Mouse (Mus musculus) forebrain, embryonic 15.5 days (tissue): ENCODE measurements around the gene Lingo1. TPM values are rescaled to one million over a fixed set of nuclear protein-coding genes. Genes with fewer than 3 reads are reported as not detected.

ENCODE experiments used
- ATAC-seq: fragments of 200-750 bp; cut with Nextera tagmentation; replicated peaks from 2 replicates; pipeline ENCODE4 v1.8.0; 2017; ENCODE audit warnings: mild to moderate bottlenecking, moderate TSS enrichment, moderate library complexity
- H3K27ac ChIP-seq: fragments of 300-500 bp; sonication (generic); replicated peaks from 2 replicates; pipeline ENCODE4 v1.5.1; 2015; ENCODE audit warnings: mild to moderate bottlenecking, inconsistent platforms
- H3K27me3 ChIP-seq: fragments of 300-500 bp; sonication (generic); 2 replicates; pipeline ENCODE4 v1.6.1; 2015; ENCODE audit warnings: inconsistent platforms
- H3K36me3 ChIP-seq: fragments of 300-500 bp; sonication (generic); 2 replicates; pipeline ENCODE4 v1.6.1; 2015; ENCODE audit warnings: mild to moderate bottlenecking, inconsistent platforms
- H3K4me1 ChIP-seq: fragments of 300-500 bp; sonication (generic); 2 replicates; pipeline ENCODE4 v1.6.1; 2015; ENCODE audit warnings: inconsistent platforms
- H3K4me2 ChIP-seq: fragments of 300-500 bp; sonication (generic); replicated peaks from 2 replicates; pipeline ENCODE4 v1.6.1; 2015; ENCODE audit warnings: mild to moderate bottlenecking, inconsistent platforms
- H3K4me3 ChIP-seq: fragments of 300-500 bp; sonication (generic); 2 replicates; pipeline ENCODE4 v1.5.1; 2015; ENCODE audit warnings: mild to moderate bottlenecking, inconsistent platforms
- H3K9ac ChIP-seq: fragments of 300-500 bp; sonication (generic); replicated peaks from 2 replicates; pipeline ENCODE4 v1.6.1; 2015; ENCODE audit warnings: mild to moderate bottlenecking, inconsistent platforms
- H3K9me3 ChIP-seq: fragments of 300-500 bp; sonication (generic); 2 replicates; pipeline ENCODE4 v1.6.1; 2016; ENCODE audit warnings: inconsistent platforms
- WGBS: fragments of 180-500 bp; shearing (Covaris S2); methylation state at CpG from one replicate; pipeline ENCODE4 v1.1.7; 2015; ENCODE audit warnings: mixed read lengths; 5-methylcytosine and 5-hydroxymethylcytosine counted together
- polyA plus RNA-seq: library from polyadenylated mRNA; unstranded; fragments of >200 nt; fragmentation: Nextera tagmentation; extraction: Ambion mirVana; gene quantifications from 2 replicates; pipeline ENCODE4 v1.2.1, GENCODE M21; 2015

Gene Lingo1
- polyA plus RNA-seq, 1 experiment from 2014 or later = 38.4 TPM

- Histone ChIP-seq H3K36me3 (no peaks in the 10 kb centered on the region), H3K4me1 (peaks cover 52% of the 10 kb centered on the region), H3K27ac (peak overlapping the region; percentile 62), H3K9ac (no peak overlapping the region), H3K9me3 (no peaks in the 10 kb centered on the region), H3K4me3 (no peak overlapping the region), H3K27me3 (no peaks in the 10 kb centered on the region; the same call in 1 of the 2 replicates), H3K4me2 (no peak overlapping the region)
- peak; percentile 69 for ATAC-seq
Observed at GRCm38 (mm10) chr9:56605443-56605806, 190.8 kb downstream of the Lingo1 start.

- no peak overlapping the region for H3K9ac ChIP-seq
- H3K27me3 ChIP-seq = no peaks in the 10 kb centered on the region; the same call in 1 of the 2 replicates
- H3K36me3 ChIP-seq = no peaks in the 10 kb centered on the region
- H3K27ac ChIP-seq = peak overlapping the region; percentile 62
- H3K4me2 ChIP-seq = no peak overlapping the region; the same call in 1 of the 2 replicates
- no peaks in the 10 kb centered on the region for H3K9me3 ChIP-seq
- no peak overlapping the region for H3K4me3 ChIP-seq
- peak; percentile 84 for ATAC-seq
- 21% methylated on average over 12 of the region's 12 CpGs for WGBS
- H3K4me1 ChIP-seq = peaks cover 53% of the 10 kb centered on the region
Observed at GRCm38 (mm10) chr9:56604797-56605442, 191.3 kb downstream of the Lingo1 start.

DNA sequence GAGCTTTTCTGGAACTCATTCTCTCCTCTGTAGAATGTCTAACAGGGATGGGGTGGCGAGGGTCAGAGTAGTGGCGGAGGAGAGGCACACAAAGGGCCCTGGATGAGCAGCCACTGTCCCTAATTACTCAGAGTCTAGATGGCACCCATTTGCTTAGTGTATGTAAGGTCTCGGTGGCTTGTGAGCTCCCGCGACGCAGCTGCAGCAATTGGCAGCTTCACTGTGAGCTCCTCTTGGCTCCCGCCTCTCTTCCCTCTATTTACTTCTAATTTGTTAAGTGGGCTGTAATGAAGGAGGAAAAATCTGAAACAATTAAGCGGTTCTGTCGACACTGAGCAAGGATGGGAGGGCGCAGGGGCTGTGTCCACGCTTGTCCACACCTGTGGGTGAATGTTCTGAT lies 195.6 kb downstream of the Lingo1 start:
- Histone ChIP-seq H3K27ac (peak overlapping the region; percentile 66), H3K9ac (no peak overlapping the region), H3K4me3 (no peak overlapping the region), H3K27me3 (no peaks in the 10 kb centered on the region), H3K9me3 (no peaks in the 10 kb centered on the region), H3K36me3 (no peaks in the 10 kb centered on the region), H3K4me2 (no peak overlapping the region; the same call in 1 of the 2 replicates), H3K4me1 (peaks cover 24% of the 10 kb centered on the region)
- peak; percentile 71 for ATAC-seq
- 14% methylated on average over 11 of the region's 11 CpGs for WGBS

- Histone ChIP-seq H3K27ac (no peak overlapping the region), H3K4me1 (no peaks in the 10 kb centered on the region), H3K36me3 (no peaks in the 10 kb centered on the region), H3K9me3 (no peaks in the 10 kb centered on the region), H3K4me3 (no peak overlapping the region), H3K9ac (no peak overlapping the region), H3K27me3 (no peaks in the 10 kb centered on the region), H3K4me2 (no peak overlapping the region)
- WGBS = 91% methylated on average over 7 of the region's 7 CpGs
- ATAC-seq = no peak
Observed at GRCm38 (mm10) chr9:56592639-56593038, 203.6 kb downstream of the Lingo1 start.

DNA sequence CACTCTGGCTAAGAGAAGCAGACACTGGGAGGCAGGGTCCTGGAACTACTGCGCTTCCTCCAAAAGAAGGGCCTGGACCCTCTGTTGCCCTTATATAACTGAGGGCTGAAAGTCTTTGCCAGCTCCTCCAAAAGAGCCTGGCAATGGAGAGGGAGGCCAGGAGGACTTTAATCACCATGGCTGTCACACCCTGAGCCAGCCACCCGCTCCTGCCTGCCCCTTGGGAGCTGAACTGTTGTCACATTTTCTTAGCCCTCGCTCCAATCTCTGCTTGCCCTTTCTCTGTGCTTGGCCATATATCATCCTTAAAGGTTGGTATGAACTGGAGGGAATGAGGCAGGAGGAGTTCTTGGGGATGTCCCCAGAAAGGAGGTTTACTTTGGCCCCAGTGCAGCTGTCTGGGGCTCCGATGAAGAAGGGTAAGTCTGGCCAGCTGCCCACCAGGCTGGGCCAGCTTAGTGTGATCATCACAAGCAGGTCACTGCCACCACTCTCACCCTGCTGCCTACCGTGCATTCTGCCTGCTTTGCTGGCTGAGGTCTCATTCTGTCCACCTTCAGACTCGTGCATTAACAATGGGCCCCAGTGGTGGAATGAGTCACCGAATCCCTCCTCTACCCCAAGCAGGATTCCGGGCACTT lies 204.9 kb downstream of the Lingo1 start:
- Histone ChIP-seq H3K9me3 (no peaks in the 10 kb centered on the region), H3K9ac (no peak overlapping the region), H3K27me3 (no peaks in the 10 kb centered on the region), H3K4me3 (no peak overlapping the region), H3K4me2 (no peak overlapping the region), H3K27ac (no peak overlapping the region), H3K36me3 (no peaks in the 10 kb centered on the region), H3K4me1 (no peaks in the 10 kb centered on the region)
- no peak for ATAC-seq
- WGBS = 87% methylated on average over 8 of the region's 8 CpGs

DNA sequence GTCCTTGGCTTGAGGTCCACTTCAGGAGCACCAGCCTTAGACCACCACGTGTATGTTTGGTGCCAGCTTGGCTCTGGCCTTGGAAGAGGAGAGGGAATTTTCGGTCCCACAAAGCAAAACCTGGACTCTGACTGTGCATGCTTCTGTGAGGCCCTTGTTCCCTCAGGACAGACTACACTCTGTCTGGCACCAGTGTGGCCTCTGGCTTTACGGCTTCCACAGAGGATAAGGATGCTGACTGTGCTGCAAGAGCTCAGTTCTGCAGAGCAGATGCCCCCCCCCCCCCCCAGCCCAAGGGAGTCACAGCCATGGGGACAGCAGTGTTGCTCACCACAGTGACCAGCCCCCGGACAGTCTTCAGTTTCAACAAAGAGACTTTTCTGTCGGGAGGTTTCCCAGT lies 206.5 kb downstream of the Lingo1 start:
- Histone ChIP-seq H3K27me3 (no peaks in the 10 kb centered on the region), H3K36me3 (no peaks in the 10 kb centered on the region), H3K9ac (no peak overlapping the region), H3K9me3 (no peaks in the 10 kb centered on the region), H3K4me3 (no peak overlapping the region), H3K4me2 (no peak overlapping the region), H3K27ac (no peak overlapping the region), H3K4me1 (no peaks in the 10 kb centered on the region)
- ATAC-seq = no peak
- 53% methylated on average over 5 of the region's 5 CpGs for WGBS

DNA sequence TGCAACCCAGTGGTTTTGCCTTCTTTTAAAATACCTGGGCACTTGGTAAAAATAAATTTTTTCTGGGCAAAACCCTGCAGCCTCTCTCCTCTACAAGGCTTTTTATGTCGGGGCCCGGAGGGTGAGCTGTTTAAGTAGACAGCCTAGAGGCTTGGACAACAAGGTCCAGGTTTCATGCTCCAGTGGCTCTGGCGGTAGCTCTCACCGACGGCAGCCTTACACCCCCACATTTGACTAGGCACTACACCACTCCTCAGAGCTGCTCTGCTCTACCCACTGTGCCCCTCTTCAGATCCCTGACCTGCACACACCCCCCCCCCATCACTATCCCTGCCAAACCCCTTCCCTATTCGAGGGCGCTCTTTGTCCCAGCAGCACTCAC lies 212.2 kb downstream of the Lingo1 start:
- Histone ChIP-seq H3K4me3 (no peak overlapping the region), H3K4me1 (peaks cover 31% of the 10 kb centered on the region), H3K4me2 (no peak overlapping the region), H3K9ac (no peak overlapping the region), H3K36me3 (no peaks in the 10 kb centered on the region), H3K9me3 (no peaks in the 10 kb centered on the region), H3K27me3 (no peaks in the 10 kb centered on the region), H3K27ac (peak overlapping the region; percentile 28; the same call in 1 of the 2 replicates)
- ATAC-seq = no peak
- 35% methylated on average over 7 of the region's 7 CpGs for WGBS

DNA sequence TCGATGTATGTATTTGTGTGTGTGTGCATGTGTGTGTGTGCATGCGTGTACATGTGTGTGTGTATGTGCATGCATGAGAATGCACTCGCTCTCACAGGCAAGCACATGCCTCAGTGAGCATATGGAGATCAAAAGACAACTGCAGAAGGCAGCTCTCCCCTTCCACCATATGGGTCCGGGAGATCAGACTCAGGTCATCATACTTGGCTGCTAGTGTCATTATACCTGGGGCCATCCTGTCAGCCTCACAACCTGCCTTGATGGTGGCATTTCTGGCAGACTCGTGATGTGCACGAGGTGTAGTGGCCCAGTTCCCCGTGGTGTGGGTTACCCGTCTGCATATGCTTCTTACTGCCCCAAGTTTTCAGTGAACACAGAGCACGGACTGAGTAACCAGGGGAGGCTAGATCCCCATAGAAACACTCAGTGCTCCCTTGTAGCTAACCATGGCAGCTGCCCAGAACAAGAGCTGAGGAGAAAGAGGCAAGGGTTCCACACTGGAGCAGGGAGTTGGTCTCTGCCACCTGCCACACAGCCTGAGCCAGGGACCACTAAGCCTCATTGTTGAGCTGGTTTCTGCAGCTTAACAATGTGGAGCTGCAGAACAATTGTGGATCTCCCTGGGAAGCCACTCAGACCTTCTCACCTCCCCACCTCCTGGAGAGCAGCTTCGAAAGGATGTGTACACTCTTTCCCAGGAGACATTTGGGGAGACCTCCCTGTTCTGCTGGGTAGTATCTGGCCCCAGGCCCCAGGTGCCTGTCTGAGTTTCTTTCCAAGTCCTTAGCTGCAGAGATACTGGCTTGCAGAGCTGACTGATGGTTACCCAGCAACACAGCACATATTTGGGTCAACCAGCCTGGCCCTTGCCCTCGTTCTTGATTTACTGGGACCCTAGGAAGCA lies 212.9 kb downstream of the Lingo1 start:
- 47% methylated on average over 11 of the region's 11 CpGs for WGBS
- peak; percentile 35 for ATAC-seq
- no peak overlapping the region for H3K4me3 ChIP-seq
- no peak overlapping the region for H3K9ac ChIP-seq
- H3K27ac ChIP-seq = peak overlapping the region; percentile 28; the same call in 1 of the 2 replicates
- no peaks in the 10 kb centered on the region for H3K27me3 ChIP-seq
- H3K4me1 ChIP-seq = peaks cover 31% of the 10 kb centered on the region
- no peaks in the 10 kb centered on the region for H3K36me3 ChIP-seq
- no peaks in the 10 kb centered on the region for H3K9me3 ChIP-seq
- H3K4me2 ChIP-seq = no peak overlapping the region

DNA sequence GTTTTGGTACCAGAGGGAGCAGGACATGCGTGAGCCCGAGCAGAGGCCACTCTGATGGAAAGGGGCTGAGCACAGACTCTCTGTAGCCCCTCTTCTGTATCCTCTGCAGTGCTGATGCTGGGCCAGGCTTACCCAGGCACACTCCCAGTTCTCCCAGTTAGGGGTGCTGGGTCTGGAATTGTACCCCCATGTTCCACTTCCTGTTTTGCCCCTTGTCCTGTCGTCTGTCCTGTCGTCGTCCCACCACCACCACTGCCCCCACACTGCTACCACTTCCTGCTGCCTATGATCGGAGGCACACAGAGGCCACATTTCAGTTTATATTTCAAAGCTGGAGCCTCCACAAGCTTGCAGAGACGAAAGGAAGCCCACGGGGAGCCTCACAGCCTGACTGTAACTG lies 213.6 kb downstream of the Lingo1 start:
- Histone ChIP-seq H3K36me3 (no peaks in the 10 kb centered on the region), H3K9ac (no peak overlapping the region), H3K4me1 (peaks cover 31% of the 10 kb centered on the region), H3K27ac (no peak overlapping the region), H3K27me3 (no peaks in the 10 kb centered on the region), H3K4me3 (no peak overlapping the region), H3K9me3 (no peaks in the 10 kb centered on the region), H3K4me2 (no peak overlapping the region)
- 74% methylated on average over 8 of the region's 8 CpGs for WGBS
- ATAC-seq = no peak

DNA sequence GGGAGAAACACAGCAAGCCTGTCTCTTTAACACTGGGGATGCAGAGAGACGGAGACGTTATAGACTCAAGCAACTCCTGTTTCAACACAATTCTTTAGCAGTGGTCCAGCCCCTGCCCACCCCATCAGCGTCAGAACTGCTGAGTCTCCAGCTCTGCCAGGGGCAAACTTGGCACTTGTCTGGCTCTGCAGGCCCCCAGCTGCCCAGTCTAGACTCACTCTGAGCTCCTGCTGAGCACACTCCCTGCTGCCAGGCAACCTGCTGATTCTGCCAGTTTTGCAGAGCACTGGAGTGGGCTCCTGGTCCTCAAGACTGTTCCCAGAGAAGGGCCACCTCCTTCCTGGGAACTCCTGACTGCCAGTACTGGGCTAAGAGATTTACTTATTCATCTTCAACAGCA lies 214.6 kb downstream of the Lingo1 start:
- Histone ChIP-seq H3K27ac (no peak overlapping the region), H3K27me3 (no peaks in the 10 kb centered on the region), H3K4me2 (no peak overlapping the region), H3K36me3 (no peaks in the 10 kb centered on the region), H3K9ac (no peak overlapping the region), H3K4me3 (no peak overlapping the region), H3K4me1 (peaks cover 31% of the 10 kb centered on the region), H3K9me3 (no peaks in the 10 kb centered on the region)
- ATAC-seq = peak; percentile 36
- WGBS = 36% methylated on average over 3 of the region's 3 CpGs

GRCm38 (mm10) chr9:56581016-56581415 lies 215.3 kb downstream of the Lingo1 start:
- no peaks in the 10 kb centered on the region for H3K27me3 ChIP-seq
- no peak overlapping the region for H3K27ac ChIP-seq
- H3K9ac ChIP-seq = no peak overlapping the region
- H3K4me3 ChIP-seq = no peak overlapping the region
- no peaks in the 10 kb centered on the region for H3K9me3 ChIP-seq
- ATAC-seq = no peak
- H3K4me2 ChIP-seq = no peak overlapping the region
- peaks cover 31% of the 10 kb centered on the region for H3K4me1 ChIP-seq
- WGBS = 68% methylated on average over 8 of the region's 8 CpGs
- no peaks in the 10 kb centered on the region for H3K36me3 ChIP-seq

DNA sequence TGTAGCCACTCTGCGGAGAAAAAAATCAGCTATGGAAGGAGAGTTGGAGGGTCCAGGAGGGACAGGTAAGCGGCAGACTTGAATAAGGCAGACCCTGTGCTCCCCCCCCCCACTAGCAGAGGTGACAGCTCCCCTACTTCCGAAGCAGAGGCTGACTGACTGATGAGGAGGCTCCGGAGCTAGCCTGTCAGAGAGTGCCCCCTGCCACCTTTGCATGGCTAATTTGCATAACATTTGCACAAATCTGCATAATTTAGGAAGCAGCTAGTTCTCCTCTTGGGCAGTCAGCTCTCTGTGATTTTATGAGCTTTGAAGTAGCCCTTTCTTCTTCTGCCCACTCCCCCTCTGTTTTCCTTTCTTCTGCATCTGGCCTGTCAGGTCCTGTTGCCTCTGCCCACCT lies 216.2 kb downstream of the Lingo1 start:
- peak; percentile 55 for ATAC-seq
- no peaks in the 10 kb centered on the region for H3K36me3 ChIP-seq
- H3K27ac ChIP-seq = no peak overlapping the region
- peaks cover 31% of the 10 kb centered on the region for H3K4me1 ChIP-seq
- H3K27me3 ChIP-seq = no peaks in the 10 kb centered on the region
- 19% methylated on average over 4 of the region's 4 CpGs for WGBS
- no peak overlapping the region for H3K4me2 ChIP-seq
- H3K9me3 ChIP-seq = no peaks in the 10 kb centered on the region
- H3K4me3 ChIP-seq = no peak overlapping the region
- H3K9ac ChIP-seq = no peak overlapping the region
